Mouse (Mus musculus) G1E (cell line): ENCODE results near the gene Rhou.

ENCODE experiments used
- CTCF ChIP-seq: IDR thresholded peaks from 2 replicates; pipeline ENCODE4 v1.5.1; 2012; ENCODE audit warnings: low read depth, low read length, inconsistent platforms, mixed read lengths
- POLR2AphosphoS5 ChIP-seq: IDR thresholded peaks from 2 replicates; pipeline ENCODE4 v1.6.1; 2012; ENCODE audit warnings: low read depth, low read length, inconsistent platforms; ENCODE audit not compliant: insufficient replicate concordance

DNA sequence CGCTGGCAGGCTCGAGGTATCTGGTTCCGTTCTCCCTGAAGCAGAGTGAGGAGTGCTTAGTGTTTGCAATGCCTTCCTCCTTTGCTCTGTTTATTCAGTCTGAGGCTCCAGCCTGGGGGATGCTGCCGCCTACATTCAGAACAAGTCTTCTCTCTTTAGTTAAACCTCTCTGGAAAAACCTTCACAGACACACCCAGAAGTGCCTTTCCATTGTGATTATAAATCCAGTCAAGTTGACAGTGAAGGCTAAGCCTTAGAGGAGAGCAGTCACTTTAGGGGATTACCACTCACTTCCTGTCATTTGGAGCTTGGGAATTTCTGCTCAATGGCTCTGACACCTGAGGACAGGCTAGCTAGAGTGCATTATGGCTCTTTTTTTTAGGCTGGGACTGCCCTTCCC, 34.1 kb downstream of the Rhou start:
- TF ChIP-seq CTCF (no peak), POLR2AphosphoS5 (no peak)
